Comparison of ENCODE assay signal across 8 mouse cellular contexts in genomic region chr7:17058071-17058689, GRCm38 (mm10). TPM values are rescaled to one million over a fixed set of nuclear protein-coding genes. Genes with fewer than 3 reads are reported as not detected.
DNase-seq lines count a peak whose midpoint lies in the region; ATAC-seq and TF ChIP-seq lines count a peak whose summit lies in the region.

No protein-coding gene starts in this region.

- peaks cover 6% of the 10 kb centered on the region; the same call in 1 of the 2 replicates for H3K36me3 ChIP-seq in embryonic facial prominence, embryonic 12.5 days
- peaks cover 17% of the 10 kb centered on the region for H3K36me3 ChIP-seq in heart, embryonic 10.5 days
- no peaks in the 10 kb centered on the region for H3K36me3 ChIP-seq in liver, adult 2 months (ENCODE audit: control insufficient read depth, insufficient read depth, low read length)
- H3K36me3 ChIP-seq in midbrain, embryonic 16.5 days (ENCODE audit: control insufficient read depth, insufficient read depth, low read length) = no peaks in the 10 kb centered on the region
- peaks cover 19% of the 10 kb centered on the region for H3K36me3 ChIP-seq in stomach, embryonic 16.5 days (ENCODE audit: control insufficient read depth, insufficient read depth, low read length)

- H3K4me1 ChIP-seq in embryonic facial prominence, embryonic 12.5 days = peaks cover 67% of the 10 kb centered on the region
- peaks cover 66% of the 10 kb centered on the region for H3K4me1 ChIP-seq in heart, embryonic 10.5 days
- H3K4me1 ChIP-seq in liver, adult 2 months (ENCODE audit: control insufficient read depth, insufficient read depth, low read length) = peaks cover 5% of the 10 kb centered on the region; the same call in 1 of the 2 replicates
- peaks cover 14% of the 10 kb centered on the region for H3K4me1 ChIP-seq in midbrain, embryonic 16.5 days (ENCODE audit: control insufficient read depth, insufficient read depth, low read length)
- H3K4me1 ChIP-seq in stomach, embryonic 16.5 days (ENCODE audit: control insufficient read depth, insufficient read depth, low read length) = peaks cover 42% of the 10 kb centered on the region

- DNase-seq in left cerebral cortex, adult 18-20 months (ENCODE audit: low spot score in 2 of 2) = peak; percentile 70 to 72
- DNase-seq in left cerebral cortex, adult 11 months (ENCODE audit: low spot score) = no peak
- peak; percentile 95 for DNase-seq in heart, embryonic 10.5 days (ENCODE audit: low spot score)
- peak; percentile 69 to 82 for DNase-seq in kidney, adult 8-10 months
- peak; percentile 29 for DNase-seq in liver, adult 2 months (ENCODE audit: extremely low read depth, low read depth, low spot score)

- H3K9ac ChIP-seq in embryonic facial prominence, embryonic 12.5 days = peak overlapping the region; percentile 31; the same call in 1 of the 2 replicates
- 0 out of 2 replicates have a peak overlapping the region, but pooled peaks have one; percentile 25 for H3K9ac ChIP-seq in liver, adult 2 months (ENCODE audit: low read depth, low read length)
- no peak overlapping the region for H3K9ac ChIP-seq in midbrain, embryonic 16.5 days (ENCODE audit: low read depth, low read length)
- peak overlapping the region; percentile 87 for H3K9ac ChIP-seq in stomach, embryonic 16.5 days (ENCODE audit: low read length)

- no peaks in the 10 kb centered on the region for H3K79me2 ChIP-seq in liver, adult 2 months (ENCODE audit: control insufficient read depth, insufficient read depth, low read length)

- 0 out of 2 replicates have a peak, but pooled peaks have one; percentile 3 for TF ChIP-seq POLR2A in liver, adult 2 months (IDR thresholded peaks at IDR 0.05; ENCODE audit: extremely low read depth, insufficient read depth, low read length)

- H3K27me3 ChIP-seq in embryonic facial prominence, embryonic 12.5 days = no peaks in the 10 kb centered on the region
- H3K27me3 ChIP-seq in heart, embryonic 10.5 days (ENCODE audit: insufficient read depth, poor library complexity, severe bottlenecking) = no peaks in the 10 kb centered on the region
- peaks cover 9% of the 10 kb centered on the region; the same call in 1 of the 2 replicates for H3K27me3 ChIP-seq in liver, adult 2 months (ENCODE audit: control insufficient read depth, insufficient read depth, low read length)
- H3K27me3 ChIP-seq in midbrain, embryonic 16.5 days (ENCODE audit: control insufficient read depth, insufficient read depth, low read depth, low read length) = peaks cover 3% of the 10 kb centered on the region; the same call in 1 of the 2 replicates
- H3K27me3 ChIP-seq in stomach, embryonic 16.5 days (ENCODE audit: control insufficient read depth, insufficient read depth, low read length) = no peaks in the 10 kb centered on the region

- H3K9me3 ChIP-seq in embryonic facial prominence, embryonic 12.5 days = no peaks in the 10 kb centered on the region
- no peaks in the 10 kb centered on the region for H3K9me3 ChIP-seq in heart, embryonic 10.5 days
- H3K9me3 ChIP-seq in midbrain, embryonic 16.5 days (replicated peaks; ENCODE audit: control insufficient read depth, low read length, poor library complexity, severe bottlenecking) = no peaks in the 10 kb centered on the region
- no peaks in the 10 kb centered on the region for H3K9me3 ChIP-seq in stomach, embryonic 16.5 days (replicated peaks; ENCODE audit: control insufficient read depth, low read length)

- peak; percentile 78 for ATAC-seq in embryonic facial prominence, embryonic 12.5 days (ENCODE audit: insufficient number of reproducible peaks, insufficient read depth, low FRiP score, low TSS enrichment)
- peak; percentile 9; the same call in 1 of the 2 replicates for ATAC-seq in midbrain, embryonic 16.5 days
- ATAC-seq in stomach, embryonic 16.5 days (ENCODE audit: insufficient read depth, low FRiP score) = peak; percentile 83

- H3K4me2 ChIP-seq in embryonic facial prominence, embryonic 12.5 days (replicated peaks) = peak overlapping the region; percentile 42
- no peak overlapping the region for H3K4me2 ChIP-seq in midbrain, embryonic 16.5 days (ENCODE audit: low read length)
- H3K4me2 ChIP-seq in stomach, embryonic 16.5 days (ENCODE audit: low read depth, low read length) = peak overlapping the region; percentile 84

- WGBS in embryonic facial prominence, embryonic 12.5 days = 3% methylated on average over 15 of the region's 16 CpGs
- 4% methylated on average over 16 of the region's 16 CpGs for WGBS in heart, embryonic 10.5 days
- WGBS in liver, adult 2 months = 25% methylated on average over 16 of the region's 16 CpGs
- WGBS in midbrain, embryonic 16.5 days = 5% methylated on average over 15 of the region's 16 CpGs
- under 1% methylated on average over 16 of the region's 16 CpGs for WGBS in stomach, embryonic 16.5 days

- 0 out of 2 replicates have a peak, but pooled peaks have one; percentile 10 for TF ChIP-seq CTCF in liver, adult 2 months (IDR thresholded peaks at IDR 0.05; ENCODE audit: low read depth, low read length)

- H3K4me3 ChIP-seq in embryonic facial prominence, embryonic 12.5 days = peak overlapping the region; percentile 17; the same call in 1 of the 2 replicates
- H3K4me3 ChIP-seq in heart, embryonic 10.5 days = peak overlapping the region; percentile 38
- H3K4me3 ChIP-seq in liver, adult 2 months (ENCODE audit: insufficient read depth, low read depth, low read length) = no peak overlapping the region; the same call in 1 of the 2 replicates
- no peak overlapping the region for H3K4me3 ChIP-seq in midbrain, embryonic 16.5 days (ENCODE audit: low read depth, low read length)
- H3K4me3 ChIP-seq in stomach, embryonic 16.5 days (replicated peaks; ENCODE audit: low read length) = peak overlapping the region; percentile 66

- peak overlapping the region; percentile 93 for H3K27ac ChIP-seq in embryonic facial prominence, embryonic 12.5 days
- peak overlapping the region; percentile 95 for H3K27ac ChIP-seq in heart, embryonic 10.5 days
- H3K27ac ChIP-seq in liver, adult 2 months (replicated peaks; ENCODE audit: insufficient read depth, low read depth, low read length) = peak overlapping the region; percentile 80
- H3K27ac ChIP-seq in midbrain, embryonic 16.5 days (ENCODE audit: low read length) = peak overlapping the region; percentile 65
- peak overlapping the region; percentile 100 for H3K27ac ChIP-seq in stomach, embryonic 16.5 days (ENCODE audit: low read length)

RNA-seq across cellular contexts. Expression of gene Hif3a, which starts 4.0 kb away (rescaled TPM):
- 1 to 10 TPM; 3.1 to 3.2 TPM for total RNA-seq in left cerebral cortex, adult 18-20 months (2021)
- polyA plus RNA-seq in embryonic facial prominence, embryonic 12.5 days (2016; fragmentation: Nextera tagmentation; extraction: Ambion mirVana) = 10.7 and 13.0 TPM in 2 replicates
- polyA plus RNA-seq in heart, embryonic 10.5 days (2016; fragmentation: Nextera tagmentation; extraction: Ambion mirVana) = 18.2 and 31.3 TPM in 2 replicates
- 0.07 and 0.09 TPM in 2 replicates for total RNA-seq in liver, adult 2 months (2014; rRNA removed)
- 0.01 and 0.05 TPM in 2 replicates for polyA plus RNA-seq in liver, adult 2 months (2012; rRNA removed)
- 4.0 and 5.7 TPM in 2 replicates for polyA plus RNA-seq in midbrain, embryonic 16.5 days (2015; fragmentation: Nextera tagmentation; extraction: Ambion mirVana)
- polyA plus RNA-seq in stomach, embryonic 16.5 days (2015; fragmentation: Nextera tagmentation; extraction: Ambion mirVana) = 49.6 and 60.1 TPM in 2 replicates

RNA-seq across cellular contexts. Expression of gene Psg16, which starts 15.7 kb away (rescaled TPM):
- 1 to 10 TPM; 5.3 to 5.8 TPM for total RNA-seq in left cerebral cortex, adult 18-20 months (2021)
- 0.13 and 0.14 TPM in 2 replicates for polyA plus RNA-seq in embryonic facial prominence, embryonic 12.5 days (2016; fragmentation: Nextera tagmentation; extraction: Ambion mirVana)
- polyA plus RNA-seq in heart, embryonic 10.5 days (2016; fragmentation: Nextera tagmentation; extraction: Ambion mirVana) = 0.03 and 0.04 TPM in 2 replicates
- total RNA-seq in liver, adult 2 months (2014; rRNA removed) = not detected in 2 replicates
- polyA plus RNA-seq in liver, adult 2 months (2012; rRNA removed) = not detected in 2 replicates
- polyA plus RNA-seq in midbrain, embryonic 16.5 days (2015; fragmentation: Nextera tagmentation; extraction: Ambion mirVana) = 5.7 and 7.2 TPM in 2 replicates
- 0.46 and 0.77 TPM in 2 replicates for polyA plus RNA-seq in stomach, embryonic 16.5 days (2015; fragmentation: Nextera tagmentation; extraction: Ambion mirVana)

RNA-seq across cellular contexts. Expression of gene Ppp5c, which starts 30.5 kb away (rescaled TPM):
- total RNA-seq in left cerebral cortex, adult 18-20 months (2021) = 100 to 1,000 TPM; 147 to 181 TPM
- 110 TPM in 2 replicates for polyA plus RNA-seq in embryonic facial prominence, embryonic 12.5 days (2016; fragmentation: Nextera tagmentation; extraction: Ambion mirVana)
- 112 and 124 TPM in 2 replicates for polyA plus RNA-seq in heart, embryonic 10.5 days (2016; fragmentation: Nextera tagmentation; extraction: Ambion mirVana)
- total RNA-seq in liver, adult 2 months (2014; rRNA removed) = 24.2 and 39.9 TPM in 2 replicates
- 93.2 and 112 TPM in 2 replicates for polyA plus RNA-seq in liver, adult 2 months (2012; rRNA removed)
- polyA plus RNA-seq in midbrain, embryonic 16.5 days (2015; fragmentation: Nextera tagmentation; extraction: Ambion mirVana) = 118 and 127 TPM in 2 replicates
- 87.9 and 95.6 TPM in 2 replicates for polyA plus RNA-seq in stomach, embryonic 16.5 days (2015; fragmentation: Nextera tagmentation; extraction: Ambion mirVana)

Comparison
In these comparisons a context has a peak if more than half of its experiments do, and no peak if none do; other contexts are left out.
1. ATAC-seq: peak in every context shown above with its lines; median percentile 83 in stomach, embryonic 16.5 days; 78 in embryonic facial prominence, embryonic 12.5 days; 9 in midbrain, embryonic 16.5 days.
2. H3K4me3 ChIP-seq: peak in embryonic facial prominence, embryonic 12.5 days (single experiment), heart, embryonic 10.5 days (single experiment) and stomach, embryonic 16.5 days (single experiment); none in liver, adult 2 months (single experiment) and midbrain, embryonic 16.5 days (single experiment).
3. Peak in every context shown above with its lines, with median percentiles within 50 percentile points of each other: H3K27ac ChIP-seq.